Mouse (Mus musculus) kidney, adult 2 months (tissue): Measurements from ENCODE around the gene Prkag2.

Experiments
- CTCF ChIP-seq: fragments of 200-500 bp; conservative IDR thresholded peaks from 2 replicates; pipeline ENCODE4 v1.5.1; 2011; ENCODE audit warnings: low read depth, mild to moderate bottlenecking, control low read depth, low read length, moderate library complexity, mixed read lengths; ENCODE audit not compliant: insufficient read depth, insufficient read length
- POLR2A ChIP-seq: fragments of 200-500 bp; IDR thresholded peaks from one replicate; pipeline ENCODE4 v1.6.1; 2011; ENCODE audit warnings: low read depth, low read length, control low read depth

GRCm38 (mm10) chr5:25099367-25100156 is 880 bp downstream of the Prkag2 start:
- TF ChIP-seq CTCF (no peak), POLR2A (no peak)
